Mouse (Mus musculus) layer of hippocampus, adult 8-10 months (tissue): ENCODE measurements around the gene Mat2a. TPM values are rescaled to one million over a fixed set of nuclear protein-coding genes. Genes with fewer than 3 reads are reported as not detected.
"Not testable (repeated sequence)": the region's sequence is repeated elsewhere in the genome, so short reads cannot be mapped to it uniquely, and the experiment has no call there.

ENCODE experiments used
- DNase-seq, 2 experiments: peaks; one replicate each; pipeline ENCODE4 v3.0.0; 2022; ENCODE audit warnings: low spot score in 2 of 2
- total RNA-seq, 4 experiments: library from RNA; stranded (reverse); gene quantifications; 2 replicates each; pipeline ENCODE4 v1.2.4; 2022

Mat2a gene
- total RNA-seq, 4 experiments from 2014 or later = 176 to 184 (median 179) TPM

GRCm38 (mm10) chr6:72456567-72456966 is 17.2 kb upstream of the Mat2a start:
- no peak for DNase-seq

DNA sequence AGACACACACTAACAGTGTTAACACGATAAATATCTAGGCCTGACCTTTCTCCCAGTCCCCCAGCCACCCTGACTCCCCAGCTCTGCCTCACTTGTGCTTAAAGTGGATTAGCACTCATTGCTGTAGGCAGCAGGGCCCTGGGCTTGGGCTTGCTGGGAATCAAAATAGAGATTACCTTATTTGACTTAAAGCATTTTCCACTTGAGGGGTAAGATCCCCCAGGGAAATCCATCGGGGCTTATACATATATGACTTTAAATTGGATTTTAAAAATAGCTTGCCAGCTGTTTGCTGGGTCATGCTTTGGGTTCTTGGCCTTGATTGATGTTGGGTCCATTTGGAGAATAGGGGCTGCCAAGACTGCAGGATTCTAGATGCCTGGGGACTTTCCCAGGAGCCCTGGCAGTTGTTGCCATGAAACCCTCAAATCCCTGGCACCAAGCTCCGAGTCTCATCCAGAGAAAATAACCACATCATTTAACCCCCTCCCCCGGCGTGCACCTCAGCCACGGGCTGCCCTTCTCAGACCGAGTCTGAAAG is 15.5 kb upstream of the Mat2a start:
- peak; percentile 42 to 54 for DNase-seq

- DNase-seq = no peak
Measured at GRCm38 (mm10) chr6:72454072-72454746, 14.9 kb upstream of the Mat2a start.

DNA sequence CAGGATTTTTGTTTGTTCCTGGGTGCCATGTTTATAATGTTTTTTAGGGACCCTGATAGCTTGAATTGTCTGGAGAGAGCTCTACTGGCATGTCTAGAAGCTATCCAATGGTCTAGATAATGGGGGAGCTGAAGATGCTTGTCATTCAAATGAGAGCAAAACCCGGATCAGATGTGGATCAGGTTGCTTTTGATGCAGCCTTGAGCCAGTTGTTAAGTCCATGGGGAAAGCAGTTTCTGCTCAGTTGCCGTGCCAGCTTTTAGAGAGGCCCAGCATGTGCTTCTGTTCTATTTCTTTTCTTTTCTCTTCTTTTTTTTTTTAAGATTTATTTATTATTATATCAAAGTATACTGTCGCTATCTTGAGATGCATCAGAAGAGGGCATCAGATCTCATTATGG is 14.2 kb upstream of the Mat2a start:
- no peak for DNase-seq

GRCm38 (mm10) chr6:72452329-72452728 is 13.0 kb upstream of the Mat2a start:
- DNase-seq = no peak

GRCm38 (mm10) chr6:72451778-72452177 is 12.4 kb upstream of the Mat2a start:
- not testable (repeated sequence) for DNase-seq

GRCm38 (mm10) chr6:72447487-72447886 is 8.1 kb upstream of the Mat2a start:
- DNase-seq = no peak

DNA sequence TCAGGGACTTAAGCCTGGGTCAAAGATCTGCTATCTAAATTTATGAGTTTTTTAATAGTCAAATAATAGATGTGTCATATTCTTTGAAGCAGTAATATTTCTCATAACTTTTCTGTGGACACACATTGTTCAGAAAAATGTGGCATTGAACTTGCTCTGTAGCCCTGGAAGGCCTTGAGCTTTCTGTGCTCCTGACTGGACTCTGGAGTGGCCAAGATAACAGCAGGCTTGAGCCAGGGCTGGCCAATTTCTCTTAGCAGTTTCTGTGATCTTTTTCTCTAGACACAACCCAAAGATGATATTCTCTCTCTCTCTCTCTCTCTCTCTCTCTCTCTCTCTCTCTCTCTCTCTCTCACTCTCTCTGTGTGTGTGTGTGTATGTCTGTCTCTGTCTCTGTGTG is 5.7 kb upstream of the Mat2a start:
- DNase-seq = no peak

DNA sequence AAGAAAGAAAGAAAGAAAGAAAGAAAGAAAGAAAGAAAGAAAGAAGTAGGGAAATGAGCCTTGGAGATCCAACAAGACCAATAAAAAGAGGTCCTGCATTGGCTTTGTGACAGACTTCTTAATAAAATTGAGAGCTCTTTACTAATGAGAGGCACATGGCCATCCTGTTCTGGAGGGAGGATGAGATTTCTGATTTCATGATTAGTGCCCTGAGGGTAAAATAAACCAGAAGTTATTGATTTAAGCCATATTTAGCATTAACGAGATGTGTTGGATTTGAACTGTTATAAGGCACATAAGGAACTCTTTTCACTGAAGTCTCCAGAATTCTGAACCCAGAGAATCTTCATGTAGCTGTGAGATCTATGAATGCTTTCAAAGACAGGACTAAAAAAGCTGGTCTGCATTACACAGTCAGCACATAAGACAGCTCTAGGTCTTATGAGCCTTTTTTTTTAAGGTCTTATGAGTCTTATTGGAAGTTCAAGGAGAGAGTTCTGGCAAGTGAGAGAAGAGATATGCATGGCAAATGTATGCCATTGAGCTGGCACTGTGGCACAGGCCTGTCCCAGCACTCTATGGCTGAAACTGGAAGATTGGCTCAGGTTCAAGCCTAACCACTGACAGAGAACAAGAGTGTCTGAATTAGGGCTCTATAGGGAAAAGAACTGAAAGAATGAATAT is 3.7 kb upstream of the Mat2a start:
- no peak for DNase-seq

DNA sequence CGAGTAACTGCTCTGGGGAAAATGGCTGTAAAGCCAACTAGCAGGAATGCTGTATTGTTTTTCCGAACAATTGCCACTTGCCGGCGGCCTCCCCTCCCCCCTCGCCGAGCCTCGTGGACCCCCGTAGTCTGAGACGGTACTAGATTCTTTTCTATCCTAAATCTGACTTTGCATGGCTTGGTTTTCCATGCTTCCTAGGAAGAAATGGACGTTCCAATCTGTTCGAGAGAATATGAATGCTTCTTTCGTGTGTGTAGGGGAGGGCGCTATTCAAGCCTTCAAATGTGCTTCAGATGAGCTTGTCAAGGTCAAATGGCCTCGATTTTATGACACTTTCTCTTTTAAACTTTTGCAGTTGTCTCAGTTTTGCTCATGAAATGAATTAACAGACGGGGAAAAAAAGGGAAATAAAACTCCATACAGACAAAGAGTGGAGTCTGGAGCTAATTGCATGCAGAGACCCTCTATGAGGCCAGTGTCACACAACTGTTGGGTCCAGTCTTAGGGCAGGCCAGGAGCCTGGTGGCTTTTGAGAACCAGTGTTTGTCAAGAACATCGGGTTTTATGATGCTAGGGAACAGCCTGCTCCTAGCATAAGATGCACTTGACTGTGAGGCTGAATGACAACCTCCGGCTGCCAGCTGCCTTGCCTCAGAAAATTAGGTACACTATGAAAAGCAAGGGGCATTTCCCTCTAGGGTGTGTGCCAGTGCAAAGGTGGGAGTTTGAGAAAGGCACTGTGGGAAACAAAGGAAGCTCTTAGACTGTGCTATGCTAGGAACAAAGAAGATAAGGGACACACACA is 1.0 kb upstream of the Mat2a start:
- DNase-seq = peak in 1 of 2 experiments; percentile 58

DNA sequence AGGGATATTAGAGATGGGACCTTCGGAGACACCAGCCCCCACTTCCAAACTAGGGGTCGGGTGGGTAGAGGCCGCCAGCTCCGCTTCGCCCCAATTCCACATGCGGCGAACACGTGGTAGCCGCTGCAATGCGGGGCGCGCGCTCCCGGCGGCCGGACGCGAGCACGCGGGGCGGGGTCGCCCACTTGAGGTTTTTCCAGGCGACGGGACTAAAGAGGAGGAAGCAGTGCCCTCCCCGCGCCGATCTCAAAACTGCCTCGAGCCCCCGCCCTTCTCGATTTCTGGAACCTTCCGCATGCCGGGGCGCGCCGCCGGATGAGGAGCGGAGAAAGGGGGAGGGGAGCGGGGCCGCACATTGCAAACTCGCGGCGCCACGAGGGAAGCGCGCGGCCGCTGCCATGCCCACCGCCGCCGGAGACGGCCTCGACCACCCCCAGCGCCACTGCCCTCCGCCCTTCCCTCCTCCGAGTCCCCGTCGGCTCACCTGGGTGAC is 450 bp downstream of the Mat2a start:
- peak; percentile 84 to 89 for DNase-seq

- no peak for DNase-seq
Measured at GRCm38 (mm10) chr6:72438226-72438625, 1.1 kb downstream of the Mat2a start.

DNA sequence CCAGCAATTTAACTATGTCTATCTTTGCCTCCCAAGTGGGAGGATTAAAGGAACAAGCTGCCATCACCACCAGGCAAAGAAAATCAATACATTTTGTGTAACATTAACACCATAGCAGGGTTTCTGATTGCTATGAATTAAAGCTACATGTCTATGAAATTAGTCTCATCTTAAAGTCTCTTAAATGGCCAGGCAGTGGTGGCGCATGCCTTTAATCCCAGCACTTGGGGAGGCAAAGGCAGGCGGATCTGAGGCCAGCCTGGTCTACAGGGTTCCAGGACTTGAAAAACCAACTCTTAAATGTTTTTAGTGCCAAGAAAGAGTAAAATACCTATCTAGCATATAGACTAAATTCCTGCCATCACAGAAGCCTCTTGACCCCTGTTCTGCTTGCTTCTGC is 7.2 kb downstream of the Mat2a start:
- DNase-seq = no peak

GRCm38 (mm10) chr6:72430989-72431921 is 8.1 kb downstream of the Mat2a start:
- no peak for DNase-seq

- DNase-seq = no peak
Measured at GRCm38 (mm10) chr6:72429061-72429842, 10.1 kb downstream of the Mat2a start.

- DNase-seq = peak; percentile 69 to 83
Measured at GRCm38 (mm10) chr6:72428036-72428435, 11.3 kb downstream of the Mat2a start.

DNA sequence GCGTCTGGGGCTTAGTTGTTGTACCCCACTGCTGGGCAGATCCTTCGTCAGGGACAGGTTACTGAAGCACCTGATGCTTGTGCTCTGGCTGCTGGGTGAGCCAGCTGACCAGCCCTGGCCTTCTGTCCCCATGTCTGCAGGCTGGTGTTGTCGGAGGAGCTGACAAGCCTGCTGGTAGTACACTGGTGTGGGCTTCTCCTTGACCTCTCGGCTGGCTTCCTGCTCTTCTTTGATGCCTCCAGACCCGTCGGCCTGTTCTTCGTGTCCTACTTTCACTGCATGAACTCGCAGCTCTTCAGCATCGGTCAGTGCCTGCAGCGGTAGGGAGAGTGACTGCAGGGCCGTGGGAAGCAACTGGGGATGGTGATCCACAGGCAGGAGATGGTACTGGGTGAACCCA is 13.7 kb downstream of the Mat2a start:
- DNase-seq = no peak

GRCm38 (mm10) chr6:72420901-72421300 is 18.5 kb downstream of the Mat2a start:
- DNase-seq = no peak

DNA sequence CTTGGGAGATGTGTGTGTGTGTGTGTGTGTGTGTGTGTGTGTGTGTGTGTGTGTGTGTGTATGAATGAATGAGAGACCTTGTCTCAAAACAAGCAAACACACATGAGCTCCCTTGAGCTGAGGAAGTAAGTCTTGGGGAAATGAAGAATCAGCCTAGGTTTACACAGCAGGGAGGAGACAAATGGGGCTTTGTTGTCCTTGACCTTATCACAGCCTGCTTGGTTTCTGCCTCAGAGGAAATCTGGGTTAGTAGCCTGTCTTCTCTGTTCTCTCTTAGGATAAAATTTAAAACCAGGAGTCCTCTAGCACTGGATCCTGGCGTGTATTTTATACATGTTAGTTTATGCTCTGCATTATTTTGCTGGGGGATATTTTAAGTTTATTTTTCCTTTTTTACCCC is 19.6 kb downstream of the Mat2a start:
- DNase-seq = no peak

DNA sequence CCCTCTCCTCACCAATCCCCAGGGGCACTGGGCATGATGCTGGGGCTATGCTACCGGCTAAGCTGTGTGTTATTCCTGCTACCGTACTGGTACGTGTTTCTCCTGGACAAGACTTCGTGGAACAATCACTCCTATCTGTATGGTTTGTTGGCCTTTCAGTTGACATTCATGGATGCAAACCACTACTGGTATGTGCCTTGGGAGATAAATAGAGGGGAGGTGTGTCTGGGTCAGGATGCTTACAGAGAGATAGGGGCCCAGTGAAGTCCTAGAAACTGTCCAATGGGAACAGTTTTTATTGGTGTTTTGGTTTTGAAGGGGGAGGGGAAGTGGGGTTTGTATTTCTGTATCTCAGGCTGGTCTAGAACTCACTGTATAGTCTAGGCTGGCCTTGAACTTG is 21.1 kb downstream of the Mat2a start:
- no peak for DNase-seq
